Mouse (Mus musculus) layer of hippocampus, adult 9-10 months (tissue): Measurements from ENCODE around the gene Ino80b.

Experiments used
- DNase-seq: peaks from one replicate; pipeline ENCODE4 v3.0.0; 2022; ENCODE audit warnings: low spot score

The Ino80b gene

DNA sequence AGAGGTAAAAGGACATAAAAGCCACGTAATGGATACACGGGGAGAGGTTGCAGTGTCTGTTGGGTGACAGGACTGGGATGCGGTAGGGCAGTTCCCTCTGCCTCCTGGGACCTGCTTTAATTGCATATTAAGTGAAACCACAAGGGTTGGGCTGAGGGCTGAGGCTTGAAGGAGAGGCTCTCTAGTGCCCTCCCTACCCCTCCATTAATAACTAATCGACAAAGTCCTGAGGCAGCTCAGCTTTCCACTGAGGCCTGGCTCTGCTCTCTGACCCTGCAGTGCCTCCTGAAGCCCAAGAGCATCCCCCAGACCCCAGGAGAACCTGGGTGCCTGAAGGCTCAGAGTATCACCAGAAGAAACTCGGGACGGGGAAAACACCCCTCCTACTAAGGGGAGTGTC is 40.8 kb downstream of the Ino80b start:
- no peak for DNase-seq

DNA sequence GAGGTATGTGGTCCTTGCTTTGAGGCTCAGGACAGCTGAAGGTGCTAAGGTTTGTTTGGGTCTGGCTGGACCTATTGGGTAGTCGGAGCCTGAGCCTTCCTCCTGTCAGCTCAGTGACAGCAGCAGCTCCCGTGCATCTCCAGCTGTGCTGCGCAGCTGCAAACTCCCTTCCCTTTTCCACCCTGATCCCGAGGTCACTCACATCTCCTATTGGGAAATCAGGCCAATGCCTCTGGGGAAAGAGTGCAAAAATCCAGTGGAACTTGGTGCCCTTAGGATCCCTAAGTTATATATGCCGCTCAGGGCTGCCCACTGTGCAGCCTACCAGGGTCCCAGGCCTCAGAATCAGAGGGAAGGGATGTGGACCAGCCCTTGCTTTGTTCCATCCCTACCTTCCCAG is 41.7 kb downstream of the Ino80b start:
- DNase-seq = no peak

DNA sequence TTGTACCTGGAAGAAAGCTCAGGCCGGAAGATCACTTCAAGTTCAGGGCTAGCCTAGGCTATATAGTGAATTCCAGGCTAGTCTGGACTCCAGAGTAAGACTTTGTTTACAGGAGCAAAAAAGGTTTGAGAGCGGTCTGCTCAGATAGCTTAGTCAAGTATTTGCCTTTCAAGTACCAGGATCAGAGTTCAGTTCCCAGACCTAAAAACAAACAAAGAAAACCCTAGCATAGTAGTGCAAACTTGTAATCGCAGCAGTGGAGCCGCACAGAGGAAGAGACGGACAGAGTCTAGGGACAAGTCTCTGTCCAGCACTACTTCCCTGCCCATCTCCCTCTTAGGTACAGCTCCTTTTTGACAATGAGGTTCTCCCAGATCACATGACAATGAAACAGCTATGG is 45.0 kb downstream of the Ino80b start:
- DNase-seq = no peak

DNA sequence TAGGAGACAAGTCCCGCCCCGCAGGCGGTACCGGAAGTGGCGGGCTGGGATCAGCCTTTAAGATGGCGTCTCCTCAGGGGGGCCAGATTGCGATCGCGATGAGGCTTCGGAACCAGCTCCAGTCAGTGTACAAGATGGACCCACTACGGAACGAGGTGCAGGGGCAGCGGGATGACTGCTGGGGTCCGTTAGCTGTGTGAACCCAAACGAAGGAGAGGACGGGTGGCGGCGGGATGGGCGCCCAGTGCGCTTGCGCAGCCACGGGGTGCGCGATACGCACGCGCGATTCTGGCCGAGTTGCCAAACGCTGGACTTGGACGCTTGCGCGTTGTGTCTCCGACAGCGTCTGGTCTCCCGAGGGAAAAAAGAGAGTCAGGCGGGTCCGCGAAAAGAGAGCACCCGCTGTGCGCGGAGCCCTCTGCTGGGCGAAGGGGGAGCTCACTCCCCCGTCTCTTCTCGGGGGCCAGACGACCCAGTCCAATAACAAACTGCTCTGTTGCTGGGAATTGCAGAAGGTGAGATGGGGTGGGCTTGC is 46.8 kb downstream of the Ino80b start:
- peak; percentile 99 for DNase-seq

DNA sequence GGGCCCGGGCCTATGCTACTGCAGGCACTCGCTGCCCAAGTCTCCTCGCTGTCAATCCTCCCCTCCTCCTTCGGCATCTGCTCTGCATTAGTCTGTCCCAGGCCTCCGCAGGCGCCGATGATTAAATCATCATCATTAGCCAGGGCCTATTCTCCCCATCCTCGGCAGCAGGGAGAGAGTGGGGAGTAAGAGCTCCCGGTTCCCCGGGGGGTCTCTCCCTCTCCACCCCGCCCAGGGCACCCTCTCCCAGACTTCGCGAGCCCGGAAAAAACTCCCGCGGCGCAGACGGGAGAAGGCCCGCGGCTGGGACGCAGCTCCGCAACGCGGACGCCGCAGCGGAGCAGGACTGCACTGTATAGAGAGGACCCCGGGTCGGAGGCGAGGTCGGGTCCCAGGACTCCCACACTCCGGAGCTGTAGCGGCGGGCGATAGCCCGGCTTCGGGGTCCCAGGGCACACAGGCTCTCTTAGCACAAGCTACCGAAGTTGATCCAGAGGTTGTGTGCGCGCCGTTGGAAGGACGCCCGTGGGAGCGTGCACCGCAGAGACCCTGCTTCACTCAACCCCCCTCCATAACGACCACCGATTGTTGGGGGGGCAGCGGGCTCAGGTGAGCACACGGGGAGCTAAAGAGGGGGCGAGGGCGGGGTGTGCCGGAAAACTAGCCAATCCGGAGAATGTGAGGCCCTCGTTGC is 47.5 kb downstream of the Ino80b start, which contains the start of gene Pcgf1:
Pcgf1 (plus strand) TSS at position 240 of the 694 bp plus-strand sequence.
- DNase-seq = peak; percentile 35

DNA sequence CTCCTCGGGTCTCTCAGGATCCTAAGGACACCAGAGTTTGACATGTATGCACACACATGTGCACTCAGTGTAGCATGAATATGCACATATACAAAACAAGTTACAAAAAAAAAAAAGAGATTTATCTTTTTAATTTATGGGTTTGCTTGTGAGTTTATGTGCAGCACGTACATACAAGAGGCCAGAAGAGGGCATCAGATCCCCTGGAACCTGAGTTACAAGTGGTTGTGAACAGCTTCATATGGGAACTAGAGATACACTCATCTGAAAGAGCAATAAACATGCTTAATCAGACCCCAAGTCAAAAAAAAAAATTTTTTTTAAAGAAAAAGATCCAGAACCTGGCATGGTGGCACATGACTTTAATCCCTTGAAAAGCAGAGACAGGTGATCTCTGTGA is 50.3 kb downstream of the Ino80b start:
- DNase-seq = no peak
